Mouse (Mus musculus) heart, adult 8-10 months (tissue): Measurements from ENCODE around the gene Gm9999. TPM values are rescaled to one million over a fixed set of nuclear protein-coding genes. Genes with fewer than 3 reads are reported as not detected.
"Not testable (repeated sequence)": the region's sequence is repeated elsewhere in the genome, so short reads cannot be mapped to it uniquely, and the experiment has no call there.

Experiments
- DNase-seq: peaks from one replicate; pipeline ENCODE4 v3.0.0; 2022; ENCODE audit warnings: low spot score
- total RNA-seq, 4 experiments: library from RNA; stranded (reverse); gene quantifications; 2 replicates each; pipeline ENCODE4 v1.2.4; 2022

Gene Gm9999
- total RNA-seq, 4 experiments from 2014 or later, result not detected

- not testable (repeated sequence) for DNase-seq
Observed at GRCm38 (mm10) chr7:47026899-47027298, 43.5 kb downstream of the Gm9999 start.

- DNase-seq, result no peak
Observed at GRCm38 (mm10) chr7:47027520-47027919, 44.1 kb downstream of the Gm9999 start.

- no peak for DNase-seq
Observed at GRCm38 (mm10) chr7:47030517-47031193, 47.3 kb downstream of the Gm9999 start.

- DNase-seq, result no peak
Observed at GRCm38 (mm10) chr7:47031371-47031770, 48.0 kb downstream of the Gm9999 start.

GRCm38 (mm10) chr7:47034785-47035384 lies 51.5 kb downstream of the Gm9999 start:
- DNase-seq, result no peak

GRCm38 (mm10) chr7:47035426-47035825 lies 52.0 kb downstream of the Gm9999 start:
- no peak for DNase-seq

Other genes with a start within 250 kb of the Gm9999 start
- not detected for gene Saa1, start 240.6 kb upstream of the Gm9999 start, total RNA-seq
- gene Saa2, start 231.8 kb upstream of the Gm9999 start, total RNA-seq, result not detected
- 10 to 100 TPM in 1 of 4 experiments, 1 to 10 TPM in 3; 8.0 to 10.3 (median 9.4) TPM for gene Hps5, start 187.5 kb upstream of the Gm9999 start, total RNA-seq
- 10 to 100 TPM; 13.7 to 18.5 (median 15.9) TPM for gene Gtf2h1, start 187.5 kb upstream of the Gm9999 start, total RNA-seq
- 100 to 1,000 TPM; 719 to 878 (median 816) TPM for gene Ldha, start 142.1 kb upstream of the Gm9999 start, total RNA-seq
- gene Ldhc, start 122.4 kb upstream of the Gm9999 start, total RNA-seq, result not detected
- 10 to 100 TPM; 57.8 to 72.1 (median 60.1) TPM for gene Tsg101, start 63.6 kb upstream of the Gm9999 start, total RNA-seq
- 10 to 100 TPM; 10.1 to 14.9 (median 12.7) TPM for gene Uevld, start 25.1 kb upstream of the Gm9999 start, total RNA-seq
- gene Spty2d1, start 24.8 kb downstream of the Gm9999 start, total RNA-seq, result 1 to 10 TPM; 5.7 to 6.4 (median 6.2) TPM
- gene Tmem86a, start 67.0 kb downstream of the Gm9999 start, total RNA-seq, result 10 to 100 TPM; 20.6 to 33.5 (median 24.9) TPM
- not detected for gene Ptpn5, start 150.1 kb downstream of the Gm9999 start, total RNA-seq
- not detected for gene Mrgpra6, start 221.3 kb downstream of the Gm9999 start, total RNA-seq